Mouse (Mus musculus) left cerebral cortex, adult 8-10 months (tissue): Measurements from ENCODE around the gene Cntrob. TPM values are rescaled to one million over a fixed set of nuclear protein-coding genes. Genes with fewer than 3 reads are reported as not detected.

Source experiments
- DNase-seq, 2 experiments: peaks; one replicate each; pipeline ENCODE4 v3.0.0; 2022; ENCODE audit warnings: low spot score in 2 of 2
- total RNA-seq, 4 experiments: library from RNA; stranded (reverse); gene quantifications; 2 replicates each; pipeline ENCODE4 v1.2.4; 2022

The Cntrob gene
- total RNA-seq, 4 experiments from 2014 or later, result 14.9 to 19.9 (median 17.4) TPM

DNA sequence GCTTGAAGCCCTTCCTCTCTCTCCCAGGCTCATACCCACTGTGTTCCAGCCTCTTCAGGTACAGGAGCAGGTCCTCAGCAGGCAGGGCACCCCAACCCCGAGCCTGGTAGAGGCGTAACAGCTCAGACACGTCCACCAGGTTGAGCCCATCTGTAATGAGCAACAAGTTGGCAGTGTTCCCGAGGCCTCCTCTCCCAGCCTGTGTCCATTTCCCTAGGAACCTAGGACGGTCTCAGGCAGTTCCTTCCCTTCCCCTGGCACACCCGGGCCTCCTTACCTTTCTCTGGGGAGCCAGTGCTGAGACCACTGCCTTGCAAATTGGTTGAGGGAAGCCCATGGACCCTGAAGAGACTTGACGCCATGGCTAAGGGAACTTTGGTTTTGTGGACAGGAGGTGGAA is 20.8 kb downstream of the Cntrob start:
- no peak for DNase-seq

DNA sequence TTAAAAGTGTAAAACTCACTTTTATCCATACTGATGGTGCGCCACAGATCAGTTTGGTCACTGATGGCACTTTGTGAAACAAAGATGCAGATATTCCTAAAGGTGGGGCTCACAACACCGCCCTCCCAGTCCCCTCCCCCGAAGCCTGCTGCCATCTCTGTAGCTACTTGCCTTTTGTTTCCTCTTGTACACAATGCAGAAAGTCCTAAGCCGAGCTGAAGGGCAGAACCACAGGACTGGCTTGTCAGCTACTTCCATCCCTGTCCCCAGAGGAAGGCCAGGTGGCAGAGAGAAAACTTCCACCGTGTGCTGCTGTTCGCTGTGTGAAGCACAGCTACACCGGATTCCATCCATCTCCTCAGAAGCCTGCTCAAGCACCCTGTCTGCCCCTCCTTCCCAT is 25.3 kb downstream of the Cntrob start:
- DNase-seq, result no peak

DNA sequence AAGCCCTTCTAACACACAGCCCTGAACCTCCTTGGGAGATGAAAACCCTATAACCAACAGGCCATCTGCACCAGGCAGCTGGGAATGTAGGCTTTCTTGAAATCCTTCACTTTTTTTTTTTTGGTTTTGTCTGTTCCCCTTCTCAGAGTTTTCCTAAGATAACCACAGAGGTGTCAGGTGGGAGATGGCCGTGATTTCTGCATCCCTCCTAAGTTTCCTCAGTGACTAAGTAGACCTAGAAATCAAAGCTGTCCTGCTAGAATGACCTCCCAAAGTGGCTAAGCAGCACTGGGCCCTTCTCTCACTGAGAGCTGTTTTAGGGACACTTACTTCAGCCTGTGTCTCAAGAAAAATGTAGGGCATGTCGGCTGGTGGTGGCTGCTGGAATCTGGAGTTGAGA is 25.8 kb downstream of the Cntrob start:
- DNase-seq, result no peak

DNA sequence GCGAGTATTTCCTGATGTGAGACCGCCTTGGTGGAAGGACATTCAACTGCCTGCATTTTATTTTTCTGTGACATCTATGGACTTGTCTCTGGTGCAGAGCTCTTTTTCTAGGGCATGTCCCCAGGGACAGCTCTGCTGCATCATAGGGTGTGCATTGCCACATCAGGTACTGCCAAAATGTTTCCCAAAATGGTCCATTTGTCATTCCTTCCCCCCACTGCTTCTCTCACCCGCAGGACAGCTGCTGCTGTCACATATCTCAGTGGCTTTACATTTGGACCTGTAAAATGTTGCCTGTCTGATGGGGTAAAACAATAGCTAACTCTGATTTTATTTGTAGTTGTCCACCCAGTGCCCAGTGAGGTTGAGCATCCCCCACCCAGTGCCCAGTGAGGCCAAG is 28.3 kb downstream of the Cntrob start:
- DNase-seq, result peak in 1 of 2 experiments; percentile 27

DNA sequence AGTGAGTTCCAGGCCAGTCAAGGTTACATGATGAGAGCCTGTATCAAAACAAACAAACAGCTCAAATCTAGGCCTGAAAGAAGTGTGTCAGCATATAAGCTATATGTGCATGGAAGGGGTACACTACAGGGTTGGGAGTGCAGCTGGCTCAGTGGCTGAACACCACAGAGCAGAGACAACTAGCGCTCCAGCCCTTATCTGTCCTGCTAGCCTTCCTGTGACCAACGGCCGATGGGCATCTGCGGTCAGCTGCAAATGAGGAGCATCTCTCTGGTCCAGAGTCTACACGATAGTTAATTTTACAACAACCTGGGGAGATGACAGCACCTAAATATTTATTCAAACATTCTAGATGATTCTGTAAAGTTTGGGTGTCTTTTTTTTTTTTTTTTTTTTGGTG is 32.5 kb downstream of the Cntrob start:
- no peak for DNase-seq

DNA sequence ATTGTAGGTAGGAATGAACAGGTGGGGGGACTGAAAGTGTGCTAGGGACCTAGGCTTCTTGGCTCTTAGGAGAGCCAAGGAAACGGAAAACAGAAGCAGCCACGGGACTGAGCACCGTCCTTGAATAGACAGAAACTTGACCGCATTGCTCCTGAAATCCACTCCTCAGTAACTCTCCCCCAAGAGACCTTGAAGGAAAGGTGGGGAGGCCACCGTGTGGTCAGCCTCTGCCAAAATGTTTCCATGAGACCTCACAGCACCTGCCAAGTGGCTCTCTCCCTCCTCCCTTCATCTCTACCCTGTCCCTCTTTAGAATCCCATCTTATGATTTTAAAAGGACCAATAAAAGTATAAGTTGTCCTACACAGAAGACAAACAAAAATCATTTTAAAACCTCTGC is 46.3 kb downstream of the Cntrob start:
- no peak for DNase-seq

DNA sequence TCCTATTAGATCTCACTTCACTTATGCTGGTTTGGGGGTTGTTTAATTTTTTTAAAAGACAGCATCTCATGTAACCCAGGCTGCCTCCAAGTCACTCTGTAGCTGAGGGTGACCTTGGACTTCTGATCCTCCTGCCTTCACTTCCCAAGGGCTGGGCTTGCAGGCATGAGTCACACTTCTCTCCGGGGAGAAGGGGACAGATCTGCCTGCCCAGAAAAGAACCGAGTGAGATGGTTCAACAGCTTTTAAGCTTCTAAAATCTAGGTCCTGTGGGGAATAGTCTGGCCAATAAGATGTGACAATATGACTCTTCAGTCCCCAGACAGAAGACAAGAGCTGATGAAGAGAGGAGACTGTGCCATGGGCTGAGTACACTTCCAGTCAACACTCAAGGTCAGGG is 47.5 kb downstream of the Cntrob start:
- no peak for DNase-seq

DNA sequence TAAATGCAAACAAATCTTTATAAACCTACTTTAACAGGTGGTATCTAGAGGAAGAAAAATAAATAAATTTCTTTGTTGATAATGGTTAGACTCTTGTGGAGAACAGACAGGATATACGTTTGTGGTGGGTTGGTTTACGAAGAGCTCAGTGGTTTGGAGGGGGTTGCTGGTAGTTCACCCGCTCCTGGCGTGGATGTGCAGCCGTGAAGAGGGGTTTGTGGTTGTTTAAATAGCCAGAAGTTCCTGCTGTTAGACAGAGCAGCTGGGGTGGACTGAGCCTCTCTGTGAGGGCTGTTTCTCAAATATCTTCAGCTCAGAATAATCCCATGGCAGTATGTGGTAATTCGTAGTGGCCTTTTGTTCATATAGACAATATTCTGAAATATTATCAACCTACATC is 47.9 kb downstream of the Cntrob start:
- no peak for DNase-seq

DNA sequence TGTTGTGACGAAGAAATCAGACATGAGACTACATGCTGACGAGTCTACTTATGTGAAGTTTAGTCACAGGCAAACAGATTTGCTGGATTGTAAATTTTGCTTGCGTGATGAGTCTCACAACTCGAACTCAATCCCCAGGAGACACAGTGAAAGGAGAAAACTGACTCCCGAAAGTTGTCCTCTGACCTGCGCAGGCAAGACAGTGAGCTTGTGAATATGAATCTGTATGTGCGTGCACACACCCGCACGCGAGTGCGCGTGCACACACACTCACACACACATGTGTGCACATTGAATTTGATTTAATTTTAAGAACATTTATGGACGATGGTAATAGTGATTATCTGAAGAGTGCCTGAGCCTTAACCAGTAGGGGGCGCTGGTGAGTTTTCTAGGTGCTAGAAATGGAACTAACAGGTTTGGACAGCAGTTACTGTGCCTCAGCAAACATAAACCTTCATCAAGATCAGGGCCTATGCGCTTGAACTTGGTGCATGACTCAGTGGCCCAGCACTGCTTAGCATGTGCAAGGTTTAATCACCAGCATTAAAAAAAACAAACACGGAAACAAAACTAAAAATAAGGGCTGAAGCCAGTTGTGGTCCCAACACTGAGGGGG is 51.3 kb downstream of the Cntrob start:
- DNase-seq, result peak; percentile 38 to 65

DNA sequence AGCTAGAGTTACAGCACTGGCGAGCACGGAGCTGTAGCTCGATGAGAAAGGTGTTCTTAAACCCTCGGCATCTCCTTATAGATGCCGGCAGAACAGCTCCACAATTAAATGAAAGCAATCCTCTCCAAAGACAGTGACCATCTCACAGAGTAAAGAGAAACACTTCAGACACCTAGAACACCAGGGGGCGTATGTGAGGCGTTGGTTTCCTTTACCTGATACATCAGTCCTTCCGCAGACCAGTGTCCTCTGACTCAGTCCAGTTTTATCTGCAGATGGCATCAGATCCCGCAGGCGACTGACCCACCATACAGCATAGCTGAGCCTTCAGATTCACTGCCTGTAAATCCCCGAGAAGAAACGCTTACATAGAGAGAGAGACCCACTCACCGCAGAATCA is 54.0 kb downstream of the Cntrob start:
- peak in 1 of 2 experiments; percentile 31 for DNase-seq

DNA sequence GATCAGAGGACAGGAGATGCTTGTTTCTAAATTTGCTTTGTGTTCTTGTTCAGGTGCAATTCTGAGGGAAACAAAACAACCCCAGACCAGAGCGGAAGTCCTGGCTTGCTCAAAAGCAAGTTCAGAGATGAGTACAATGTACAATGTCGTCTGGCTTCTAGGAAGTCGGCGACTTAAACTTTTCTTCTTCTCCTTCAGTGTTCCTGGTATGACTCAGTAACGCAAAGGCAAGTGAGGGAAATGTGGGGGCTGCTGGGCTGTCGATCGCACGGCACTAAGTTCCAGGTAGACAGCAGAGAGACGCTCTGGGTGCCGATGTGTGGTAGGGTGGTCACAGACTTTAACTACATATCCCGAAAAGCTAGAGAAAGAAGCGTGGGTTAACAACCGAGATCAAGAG is 55.5 kb downstream of the Cntrob start:
- DNase-seq, result no peak

DNA sequence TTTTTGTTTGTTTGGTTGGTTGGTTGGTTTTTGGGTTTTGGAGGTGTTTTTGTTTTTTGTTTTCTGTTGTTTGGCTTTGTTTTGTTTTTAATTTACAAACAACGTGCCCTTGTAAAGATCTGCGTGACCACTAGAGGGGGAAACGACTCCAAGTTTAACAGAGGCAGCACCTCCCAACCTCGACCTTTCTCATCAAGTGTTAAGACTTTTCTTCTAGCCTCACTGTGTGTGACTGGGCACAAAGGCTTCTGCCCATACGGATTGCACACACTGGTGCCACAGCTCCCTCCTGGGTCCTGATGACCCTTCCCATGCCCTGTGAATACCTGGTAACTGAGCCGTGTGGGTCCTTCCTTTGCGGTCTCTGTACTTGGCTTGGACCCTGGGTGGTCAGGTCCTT is 56.2 kb downstream of the Cntrob start:
- DNase-seq, result no peak

DNA sequence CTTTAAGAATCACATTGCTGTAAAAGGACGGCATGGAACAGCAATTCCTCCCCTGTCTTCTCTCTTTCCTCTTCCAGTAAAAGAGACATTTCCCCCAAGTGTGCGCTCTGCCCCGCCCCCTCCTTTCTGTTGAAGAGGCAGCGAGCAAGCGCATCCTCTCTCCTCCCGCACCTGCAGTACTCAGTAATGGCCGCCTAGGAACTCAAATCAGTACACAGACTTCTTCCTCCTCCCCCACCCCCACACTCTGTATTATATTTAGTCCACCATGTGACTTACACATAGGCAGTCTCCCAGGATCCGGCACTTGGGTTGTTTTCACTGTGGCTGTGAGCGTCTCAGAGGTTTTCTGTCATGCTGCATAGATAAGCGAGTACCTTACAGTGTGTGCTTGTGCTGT is 57.3 kb downstream of the Cntrob start:
- peak; percentile 57 to 91 for DNase-seq

DNA sequence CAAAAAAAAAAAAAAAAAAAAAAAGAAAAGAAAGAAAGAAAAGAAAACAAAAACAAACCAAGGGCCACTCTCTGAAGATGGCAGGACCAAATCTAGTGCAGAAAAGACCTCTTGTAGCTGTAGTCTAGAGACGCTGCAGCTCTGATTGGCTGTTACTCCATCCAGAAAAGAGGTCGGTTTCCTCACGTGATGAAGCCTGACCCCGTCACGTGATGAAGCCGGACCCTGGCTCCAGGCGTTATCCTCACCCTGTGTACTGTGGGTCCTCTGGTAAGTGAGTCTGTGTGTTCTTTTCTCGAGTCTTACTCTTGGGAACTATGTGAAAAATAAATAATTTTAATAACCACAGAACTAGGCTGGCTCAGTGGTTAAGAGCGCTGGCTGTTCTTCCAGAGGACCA is 58.2 kb downstream of the Cntrob start:
- no peak for DNase-seq

DNA sequence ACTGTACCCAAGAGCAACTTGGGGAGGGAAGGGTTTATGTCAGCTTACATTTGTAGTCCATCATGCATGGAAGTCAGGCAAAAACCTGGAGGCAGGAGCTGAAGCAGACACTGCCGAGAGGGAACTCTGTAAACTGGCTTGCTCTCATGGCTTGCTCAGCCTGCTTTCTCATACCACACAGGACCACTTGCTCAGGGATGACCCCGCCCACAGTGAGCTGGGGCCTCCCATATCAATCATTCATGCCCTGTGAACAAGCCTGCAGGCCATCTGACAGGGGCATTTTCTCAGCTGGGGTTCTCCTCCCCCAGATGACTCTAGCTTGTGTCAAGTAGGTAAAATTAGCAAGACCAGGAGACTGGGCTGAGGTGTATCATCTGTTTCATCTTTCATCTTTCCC is 59.3 kb downstream of the Cntrob start:
- no peak for DNase-seq

DNA sequence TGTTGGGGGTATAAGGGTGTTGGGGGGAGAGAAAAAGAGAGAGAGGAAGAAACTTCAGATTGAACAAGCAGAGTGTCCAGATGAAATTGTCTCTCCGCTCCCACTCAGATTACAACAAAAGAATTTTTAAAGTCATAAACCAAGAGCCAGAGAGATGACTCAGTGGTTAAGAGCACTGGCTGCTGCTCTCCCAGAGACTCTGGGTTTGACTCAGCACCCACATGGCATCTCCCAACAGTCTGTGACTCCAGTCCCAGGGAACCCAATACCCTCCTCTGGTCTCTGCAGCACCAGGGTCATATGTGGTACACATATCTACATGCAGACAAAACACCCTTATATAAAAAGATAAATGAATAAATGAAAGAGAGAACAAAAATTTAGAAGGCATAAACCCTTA is 63.5 kb downstream of the Cntrob start:
- no peak for DNase-seq

DNA sequence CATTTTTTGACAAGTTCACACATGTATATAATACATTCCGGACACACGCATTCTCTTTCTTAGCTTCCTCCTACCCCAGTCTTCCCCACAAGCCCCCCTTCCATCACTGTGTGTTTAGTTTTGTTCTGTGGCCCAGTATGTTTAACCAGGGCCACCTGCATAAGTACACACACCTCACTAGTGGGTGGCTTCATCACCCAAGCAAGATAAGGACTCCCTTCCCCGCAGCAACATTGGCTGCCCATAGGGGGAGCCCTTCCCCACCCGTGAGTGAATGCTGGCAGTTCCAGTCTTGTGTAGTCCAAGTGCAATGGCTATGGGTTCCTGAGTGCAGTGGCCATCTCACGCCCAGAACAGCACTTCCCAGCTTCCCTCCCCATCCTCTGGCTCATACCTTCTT is 65.3 kb downstream of the Cntrob start:
- DNase-seq, result no peak

DNA sequence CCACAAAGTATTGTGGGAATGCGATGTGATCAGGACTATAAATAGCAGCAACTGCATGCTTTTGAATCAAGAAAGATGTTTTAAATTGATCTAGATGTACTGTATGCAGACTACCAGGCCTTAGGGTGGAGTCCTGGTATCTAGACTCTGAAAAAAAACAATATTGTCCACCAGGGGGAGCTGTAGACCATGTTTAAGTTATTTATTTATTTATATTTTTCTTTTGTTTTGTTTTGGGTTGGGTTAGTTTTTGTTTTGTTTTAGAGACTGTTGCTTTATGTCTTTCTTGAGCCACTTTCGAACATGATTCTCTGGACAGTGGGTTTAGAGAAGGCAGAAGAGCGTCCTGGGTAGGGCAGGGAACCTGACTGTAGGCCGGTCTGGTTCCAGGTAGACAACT is 65.8 kb downstream of the Cntrob start:
- no peak for DNase-seq

DNA sequence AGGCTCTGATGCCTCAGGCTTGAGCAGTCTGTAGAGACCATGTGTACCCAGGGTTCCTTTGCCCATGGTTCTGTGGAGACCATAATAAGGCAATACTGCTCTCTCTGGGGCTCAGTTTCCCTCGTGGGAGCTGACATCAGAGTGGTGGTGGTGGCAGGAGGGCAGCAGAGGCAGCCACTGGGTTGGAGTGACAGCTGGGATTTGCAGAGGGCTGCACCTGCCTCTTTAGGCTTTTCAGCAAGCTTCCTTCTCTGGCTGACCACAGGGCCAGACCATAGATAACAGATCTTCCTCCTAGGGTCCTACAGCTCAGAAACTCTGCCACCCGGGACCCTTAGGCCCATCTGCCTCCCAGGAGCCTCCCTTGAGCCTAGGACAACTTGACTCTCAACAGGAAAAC is 66.5 kb downstream of the Cntrob start:
- DNase-seq, result no peak

DNA sequence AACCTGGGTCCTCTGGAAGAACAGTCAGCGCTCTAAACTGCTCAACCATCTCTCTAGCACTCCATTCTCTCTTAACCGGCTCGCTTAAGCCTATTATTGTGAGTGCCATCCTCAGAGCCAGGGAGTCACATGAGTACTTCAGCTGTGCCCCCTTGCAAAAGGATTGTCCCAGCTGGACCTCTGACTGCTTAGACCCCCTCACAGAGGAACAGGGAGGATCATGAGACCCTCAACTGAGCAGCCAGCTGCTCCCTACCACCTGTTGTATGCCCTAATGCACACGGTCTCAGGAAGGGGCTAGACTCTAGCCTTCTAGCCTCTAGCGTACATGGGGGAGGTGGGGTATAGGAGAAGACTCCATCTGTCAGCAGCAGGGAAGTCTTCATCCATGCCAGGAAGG is 68.8 kb downstream of the Cntrob start:
- DNase-seq, result no peak

DNA sequence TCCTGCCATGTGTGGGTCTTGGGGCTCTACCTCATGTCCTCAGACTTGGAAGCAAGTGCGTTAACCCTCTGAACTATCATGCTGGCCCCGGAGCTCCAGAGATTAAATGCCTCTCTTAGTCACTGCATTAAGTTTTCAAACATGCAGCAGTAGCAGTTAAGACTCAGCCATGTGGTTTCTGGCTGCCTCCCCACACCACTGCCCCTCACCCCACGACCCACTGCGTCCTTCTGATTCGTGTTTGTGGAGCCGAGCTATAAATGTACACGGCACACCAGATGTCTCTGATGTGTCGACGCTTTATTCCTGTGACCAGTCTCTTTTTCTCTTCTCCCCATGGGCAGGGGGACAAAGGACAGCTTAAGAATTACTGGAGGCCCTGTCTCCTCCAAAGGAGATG is 70.4 kb downstream of the Cntrob start:
- DNase-seq, result no peak

DNA sequence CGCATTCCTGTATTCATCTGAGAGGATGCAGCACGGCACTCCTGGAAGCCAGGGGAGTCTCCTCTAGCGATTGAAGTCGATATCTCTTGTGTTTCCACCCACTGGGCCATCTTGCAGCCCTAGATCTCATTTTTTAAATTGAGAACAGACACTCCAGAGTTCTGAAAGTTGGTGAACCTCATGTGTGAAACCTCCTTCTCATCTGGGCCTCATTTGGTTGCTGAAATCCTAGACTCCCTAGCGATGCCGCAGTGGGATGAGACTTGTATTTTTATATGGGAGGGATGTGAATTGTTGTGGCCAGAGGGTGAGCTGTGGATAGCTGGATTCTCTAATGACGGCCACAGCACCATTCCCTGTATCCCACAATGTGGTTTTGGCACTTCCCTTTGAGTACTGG is 71.6 kb downstream of the Cntrob start:
- no peak for DNase-seq

DNA sequence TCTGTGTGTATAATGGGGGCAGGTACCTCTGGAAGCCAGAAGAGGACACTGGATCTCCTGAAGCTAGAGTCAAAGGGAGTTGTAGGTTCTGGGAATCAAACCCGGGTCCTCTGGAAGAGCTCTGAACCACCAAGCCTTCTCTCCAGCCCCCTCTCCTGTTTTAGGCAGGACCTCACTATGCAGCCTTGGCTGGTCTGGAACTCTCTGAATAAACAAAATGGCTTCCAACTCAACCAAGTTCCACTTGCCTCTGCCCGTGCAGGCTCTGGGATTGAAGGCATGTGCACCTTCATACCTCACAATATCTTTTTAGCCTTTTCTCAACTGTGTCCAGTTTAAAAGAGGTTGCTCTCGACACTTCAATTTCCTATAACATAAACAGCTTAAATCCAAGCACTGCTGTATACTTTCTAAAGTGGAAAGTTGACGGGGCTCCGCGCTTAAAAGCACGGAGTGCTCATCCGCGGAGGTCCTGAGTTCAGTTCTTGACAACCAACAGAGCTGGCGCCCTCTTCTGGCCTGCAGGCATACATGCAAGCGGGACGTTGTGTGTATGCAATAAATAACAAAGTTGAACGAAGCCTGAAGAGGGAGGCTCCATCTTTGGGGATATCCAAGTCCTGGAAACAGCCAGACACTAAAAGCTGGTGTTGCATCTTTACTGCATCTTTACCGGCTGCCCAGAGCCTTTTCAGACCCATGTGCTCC is 72.3 kb downstream of the Cntrob start:
- DNase-seq, result no peak

DNA sequence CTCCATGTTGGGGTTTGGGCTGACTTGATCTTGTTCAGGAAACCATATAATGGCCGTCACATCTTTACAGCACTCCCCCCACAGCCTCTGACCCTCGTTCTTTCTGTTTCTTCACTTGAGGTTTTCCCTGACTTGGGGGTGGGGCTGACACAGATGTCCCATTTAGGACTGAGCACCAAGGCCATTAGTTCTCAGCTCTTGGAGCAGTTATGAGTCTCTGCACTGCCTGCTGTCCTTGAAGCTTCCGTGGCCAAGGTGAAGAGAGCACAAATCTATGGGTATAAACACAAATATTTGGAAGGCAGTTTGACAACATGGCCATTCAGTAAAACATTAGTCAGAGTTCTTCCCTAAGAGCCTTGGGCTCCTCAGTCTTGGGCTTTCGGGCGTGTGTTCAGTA is 73.5 kb downstream of the Cntrob start:
- no peak for DNase-seq
